Mouse (Mus musculus) neural tube, embryonic 14.5 days (tissue): ENCODE results near the gene Pfdn5. TPM values are rescaled to one million over a fixed set of nuclear protein-coding genes. Genes with fewer than 3 reads are reported as not detected.
"Not testable (repeated sequence)": the region's sequence is repeated elsewhere in the genome, so short reads cannot be mapped to it uniquely, and the experiment has no call there.

Experiments
- ATAC-seq: fragments of 200-750 bp; cut with Nextera tagmentation; 2 replicates; pipeline ENCODE4 v1.8.0; 2017; ENCODE audit warnings: low read depth, mild to moderate bottlenecking, moderate TSS enrichment, moderate library complexity
- H3K27ac ChIP-seq: fragments of 300-500 bp; sonication (generic); 2 replicates; pipeline ENCODE4 v1.5.1; 2014; ENCODE audit warnings: low read depth, mild to moderate bottlenecking, control low read depth, low read length, moderate library complexity, mixed read lengths
- H3K27me3 ChIP-seq: fragments of 300-500 bp; sonication (generic); 2 replicates; pipeline ENCODE4 v1.6.1; 2014; ENCODE audit warnings: low read length; ENCODE audit not compliant: control insufficient read depth, insufficient read depth
- H3K36me3 ChIP-seq: fragments of 300-500 bp; sonication (generic); 2 replicates; pipeline ENCODE4 v1.6.1; 2014; ENCODE audit warnings: low read length, mixed read lengths; ENCODE audit not compliant: control insufficient read depth, insufficient read depth
- H3K4me1 ChIP-seq: fragments of 300-500 bp; sonication (generic); 2 replicates; pipeline ENCODE4 v1.6.1; 2014; ENCODE audit warnings: low read length; ENCODE audit not compliant: control insufficient read depth, insufficient read depth
- H3K4me2 ChIP-seq: fragments of 300-500 bp; sonication (generic); 2 replicates; pipeline ENCODE4 v1.6.1; 2014; ENCODE audit warnings: mild to moderate bottlenecking, low read depth, low read length, control low read depth
- H3K4me3 ChIP-seq: fragments of 300-500 bp; sonication (generic); 2 replicates; pipeline ENCODE4 v1.5.1; 2014; ENCODE audit warnings: low read depth, low read length, control low read depth, mixed read lengths
- H3K9ac ChIP-seq: fragments of 300-500 bp; sonication (generic); replicated peaks from 2 replicates; pipeline ENCODE4 v1.6.1; 2014; ENCODE audit warnings: low read depth, mild to moderate bottlenecking, control low read depth, low read length, mixed read lengths
- H3K9me3 ChIP-seq: fragments of 300-500 bp; sonication (generic); 2 replicates; pipeline ENCODE4 v1.6.1; 2016; ENCODE audit warnings: low read length; ENCODE audit not compliant: control insufficient read depth
- WGBS: fragments of 180-500 bp; shearing (Covaris S2); extraction: QIAGEN DNeasy Blood & Tissue Kit; methylation state at CpG from one replicate; pipeline ENCODE4 v1.1.7; 2014; 5-methylcytosine and 5-hydroxymethylcytosine counted together
- polyA plus RNA-seq: library from polyadenylated mRNA; unstranded; fragments of >200 nt; fragmentation: Nextera tagmentation; extraction: Ambion mirVana; gene quantifications from 2 replicates; pipeline ENCODE4 v1.2.1, GENCODE M21; 2014

Gene Pfdn5
- polyA plus RNA-seq, 1 experiment from 2014 or later: 560 TPM

GRCm38 (mm10) chr15:102324654-102325473 is 1.1 kb upstream of the Pfdn5 start:
- Histone ChIP-seq H3K4me2 (no peak overlapping the region; the same call in 1 of the 2 replicates), H3K27ac (no peak overlapping the region), H3K27me3 (no peaks in the 10 kb centered on the region), H3K4me3 (peak overlapping the region; percentile 71; the same call in 1 of the 2 replicates), H3K9me3 (no peaks in the 10 kb centered on the region), H3K4me1 (peaks cover 9% of the 10 kb centered on the region), H3K36me3 (no peaks in the 10 kb centered on the region; the same call in 1 of the 2 replicates), H3K9ac (no peak overlapping the region)
- no peak for ATAC-seq
- WGBS: 77% methylated on average over 12 of the region's 12 CpGs

DNA sequence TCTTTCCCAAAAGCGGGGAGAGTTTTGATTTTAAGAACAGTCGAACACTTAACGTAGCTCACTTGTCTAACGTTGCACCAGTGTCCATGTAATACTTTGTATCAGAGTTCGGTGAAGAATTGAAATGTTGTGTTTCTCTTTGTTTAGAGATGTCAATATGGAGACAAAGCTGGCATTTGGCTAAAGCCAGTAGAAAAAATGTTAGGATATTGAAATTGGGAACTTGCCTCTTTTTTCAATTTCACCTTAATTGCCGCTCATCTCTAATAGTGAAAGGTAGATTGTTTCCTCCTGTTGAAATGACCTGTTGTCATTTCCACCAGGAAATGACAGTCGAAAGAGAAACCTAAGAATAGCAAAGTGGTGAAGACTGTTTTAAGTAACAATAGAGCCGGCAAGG is 976 bp downstream of the Pfdn5 start:
- Histone ChIP-seq H3K4me2 (peak overlapping the region; percentile 63), H3K9me3 (no peaks in the 10 kb centered on the region), H3K27me3 (no peaks in the 10 kb centered on the region), H3K27ac (no peak overlapping the region), H3K9ac (peak overlapping the region; percentile 75), H3K4me1 (peaks cover 13% of the 10 kb centered on the region), H3K4me3 (peak overlapping the region; percentile 71), H3K36me3 (no peaks in the 10 kb centered on the region; the same call in none of the 2 replicates)
- no peak for ATAC-seq
- 75% methylated on average over 8 of the region's 8 CpGs for WGBS

- Histone ChIP-seq H3K4me3 (peak within 1 kb of the TSS; percentile 75), H3K9me3 (no peaks in the 10 kb centered on the region), H3K9ac (peak within 1 kb of the TSS; percentile 62), H3K36me3 (peaks cover 18% of the 10 kb centered on the region), H3K27ac (no peak within 1 kb of the TSS), H3K27me3 (no peaks in the 10 kb centered on the region), H3K4me1 (peaks cover 18% of the 10 kb centered on the region), H3K4me2 (peak within 1 kb of the TSS; percentile 74)
- ATAC-seq: peak; percentile 95
- WGBS: under 1% methylated on average over 30 of the region's 30 CpGs
Observed at GRCm38 (mm10) chr15:102331610-102332015, 5.7 kb downstream of the Pfdn5 start, which contains the start of gene Myg1. Myg1 (plus strand) TSS chr15:102331709.

- Histone ChIP-seq H3K36me3 (peaks cover 41% of the 10 kb centered on the region), H3K27me3 (no peaks in the 10 kb centered on the region), H3K9me3 (no peaks in the 10 kb centered on the region), H3K4me2 (no peak overlapping the region), H3K4me3 (no peak overlapping the region), H3K4me1 (peaks cover 11% of the 10 kb centered on the region), H3K9ac (no peak overlapping the region), H3K27ac (no peak overlapping the region)
- no peak for ATAC-seq
- 92% methylated on average over 8 of the region's 8 CpGs for WGBS
Observed at GRCm38 (mm10) chr15:102335254-102335653, 9.3 kb downstream of the Pfdn5 start.

- H3K27ac ChIP-seq, H3K9me3 ChIP-seq, H3K4me2 ChIP-seq, H3K4me3 ChIP-seq, H3K27me3 ChIP-seq, H3K9ac ChIP-seq, ATAC-seq: not testable (repeated sequence)
- peaks cover 11% of the 10 kb centered on the region for H3K4me1 ChIP-seq
- 97% methylated on average over 5 of the region's 5 CpGs for WGBS
- H3K36me3 ChIP-seq: peaks cover 41% of the 10 kb centered on the region
Observed at GRCm38 (mm10) chr15:102335925-102336324, 10.0 kb downstream of the Pfdn5 start.

- H3K4me1 ChIP-seq: peaks cover 7% of the 10 kb centered on the region
- no peak for ATAC-seq
- 99% methylated on average over 4 of the region's 4 CpGs for WGBS
- H3K4me3 ChIP-seq: no peak overlapping the region
- no peak overlapping the region for H3K4me2 ChIP-seq
- H3K36me3 ChIP-seq: peaks cover 41% of the 10 kb centered on the region
- H3K27ac ChIP-seq: no peak overlapping the region
- H3K9me3 ChIP-seq: no peaks in the 10 kb centered on the region
- no peaks in the 10 kb centered on the region for H3K27me3 ChIP-seq
- H3K9ac ChIP-seq: no peak overlapping the region
Observed at GRCm38 (mm10) chr15:102336946-102337345, 11.0 kb downstream of the Pfdn5 start.

- H3K36me3 ChIP-seq: peaks cover 31% of the 10 kb centered on the region
- no peak overlapping the region for H3K9ac ChIP-seq
- no peak overlapping the region for H3K4me2 ChIP-seq
- no peaks in the 10 kb centered on the region for H3K9me3 ChIP-seq
- H3K27me3 ChIP-seq: no peaks in the 10 kb centered on the region
- no peak overlapping the region for H3K4me3 ChIP-seq
- H3K27ac ChIP-seq: no peak overlapping the region
- H3K4me1 ChIP-seq: no peaks in the 10 kb centered on the region
- ATAC-seq: no peak
- 77% methylated on average over 5 of the region's 5 CpGs for WGBS
Observed at GRCm38 (mm10) chr15:102339612-102340011, 13.7 kb downstream of the Pfdn5 start.

DNA sequence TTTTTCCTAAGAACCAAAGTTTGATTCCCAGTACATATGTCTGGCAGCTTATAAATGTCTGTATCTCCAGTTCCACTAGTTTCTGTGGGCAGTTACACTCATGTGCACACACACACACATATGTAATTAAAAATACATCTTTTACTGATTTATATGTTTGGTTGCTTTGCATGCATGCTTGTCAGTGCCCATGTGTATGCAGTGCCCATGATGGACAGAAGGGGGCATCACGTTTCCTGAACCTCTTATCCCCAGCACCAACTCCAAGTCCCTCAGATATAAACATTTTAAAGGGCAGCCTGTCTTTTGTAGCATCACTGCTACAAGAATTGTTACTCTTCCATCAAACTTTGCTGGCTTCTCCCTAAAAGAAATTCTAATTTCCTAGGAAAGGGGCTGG is 15.7 kb downstream of the Pfdn5 start:
- H3K36me3 ChIP-seq: peaks cover 27% of the 10 kb centered on the region
- no peak for ATAC-seq

GRCm38 (mm10) chr15:102344490-102344889 is 18.6 kb downstream of the Pfdn5 start:
- Histone ChIP-seq H3K4me1 (no peaks in the 10 kb centered on the region; the same call in 1 of the 2 replicates), H3K4me3 (no peak overlapping the region), H3K27me3 (no peaks in the 10 kb centered on the region), H3K4me2 (no peak overlapping the region), H3K27ac (no peak overlapping the region), H3K9ac (no peak overlapping the region), H3K9me3 (no peaks in the 10 kb centered on the region), H3K36me3 (0 out of 2 replicates have a peak, but pooled peaks cover 4% of the 10 kb centered on the region)
- WGBS: 97% methylated on average over 3 of the region's 3 CpGs
- no peak for ATAC-seq

More for the DNA sequence above, 15.7 kb downstream of the Pfdn5 start:
- no peaks in the 10 kb centered on the region for H3K9me3 ChIP-seq
- H3K4me3 ChIP-seq: no peak overlapping the region
- no peaks in the 10 kb centered on the region for H3K27me3 ChIP-seq
- no peak overlapping the region for H3K4me2 ChIP-seq
- no peaks in the 10 kb centered on the region for H3K4me1 ChIP-seq
- H3K9ac ChIP-seq: no peak overlapping the region
- H3K27ac ChIP-seq: no peak overlapping the region
- WGBS: 13% methylated on average over 1 of the region's 1 CpGs
